Mouse (Mus musculus) neutrophil, adult 5-6 weeks (primary cell): ENCODE data around the gene Atox1. TPM values are rescaled to one million over a fixed set of nuclear protein-coding genes. Genes with fewer than 3 reads are reported as not detected.

Experiments used
- ATAC-seq: fragments of 151-379, 151-347 bp; 2 replicates; pipeline ENCODE4 v1.8.0; 2017; ENCODE audit warnings: mild to moderate bottlenecking, moderate TSS enrichment; ENCODE audit not compliant: insufficient number of reproducible peaks, poor library complexity, low FRiP score, severe bottlenecking; ENCODE audit errors: extremely low read depth
- total RNA-seq: library from RNA; stranded (forward); fragments of 200-1000 nt; gene quantifications from 2 replicates; pipeline ENCODE4 v1.2.3, GENCODE M21; 2017

Gene Atox1
- total RNA-seq, 1 experiment from 2014 or later, result 50.4 TPM

DNA sequence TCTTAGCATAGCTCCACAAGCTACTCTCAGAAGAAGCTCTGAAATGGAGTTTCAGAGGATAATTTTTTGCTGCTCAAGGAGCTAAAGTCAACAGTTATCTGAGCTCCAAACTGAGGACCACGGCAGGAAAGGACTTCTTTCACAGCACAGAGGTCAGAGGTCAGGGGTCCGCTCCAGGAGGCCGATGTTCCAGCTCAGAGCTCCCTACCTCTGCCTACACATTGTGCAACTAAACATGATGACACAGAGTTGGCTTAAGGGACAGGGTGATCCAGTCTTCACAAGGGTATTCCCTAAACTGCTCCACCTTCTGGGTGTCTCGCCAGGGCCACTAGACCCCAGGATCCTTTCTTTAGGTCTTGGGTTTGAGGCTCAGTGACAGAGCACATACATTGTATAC, 2.5 kb downstream of the Atox1 start:
- no peak for ATAC-seq

DNA sequence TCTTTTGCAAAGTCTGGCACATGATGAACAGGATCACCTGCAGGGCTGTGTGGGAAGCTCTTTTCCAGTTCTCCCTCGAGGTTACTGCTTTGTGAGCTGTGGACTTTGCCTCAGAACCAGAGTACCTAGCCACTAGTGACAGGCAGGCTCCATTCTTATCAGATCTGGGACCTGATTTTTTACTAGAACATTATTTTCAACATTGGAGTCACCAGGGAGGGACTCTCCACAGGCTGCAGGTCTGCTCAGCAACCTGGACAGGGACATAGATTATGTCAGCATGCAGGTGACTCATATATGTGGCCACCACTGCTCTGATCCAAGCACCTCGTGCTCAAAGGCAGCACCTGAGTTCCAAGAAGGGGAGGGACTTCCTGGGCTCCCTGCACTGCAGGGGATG, 5.9 kb downstream of the Atox1 start:
- ATAC-seq, result no peak

DNA sequence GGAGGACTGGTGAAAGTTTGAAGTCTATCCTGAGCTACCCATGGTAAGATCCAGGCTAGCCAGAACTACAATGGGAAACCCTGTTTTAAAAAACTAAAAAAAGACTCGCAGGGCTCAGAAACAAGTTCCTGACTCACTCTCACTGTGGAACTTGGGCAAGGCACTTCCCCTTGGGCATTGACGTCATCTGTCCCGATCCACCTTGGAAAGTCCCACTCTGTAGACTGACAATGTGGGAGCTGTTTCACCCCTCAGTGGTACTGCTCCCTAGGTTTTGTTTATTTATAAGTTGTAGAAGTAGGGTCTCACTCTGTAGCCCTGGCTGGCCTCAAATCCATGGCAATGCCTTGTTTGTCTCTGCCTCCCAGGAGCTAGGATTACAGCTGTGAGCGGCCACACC, 7.4 kb downstream of the Atox1 start:
- ATAC-seq, result no peak

DNA sequence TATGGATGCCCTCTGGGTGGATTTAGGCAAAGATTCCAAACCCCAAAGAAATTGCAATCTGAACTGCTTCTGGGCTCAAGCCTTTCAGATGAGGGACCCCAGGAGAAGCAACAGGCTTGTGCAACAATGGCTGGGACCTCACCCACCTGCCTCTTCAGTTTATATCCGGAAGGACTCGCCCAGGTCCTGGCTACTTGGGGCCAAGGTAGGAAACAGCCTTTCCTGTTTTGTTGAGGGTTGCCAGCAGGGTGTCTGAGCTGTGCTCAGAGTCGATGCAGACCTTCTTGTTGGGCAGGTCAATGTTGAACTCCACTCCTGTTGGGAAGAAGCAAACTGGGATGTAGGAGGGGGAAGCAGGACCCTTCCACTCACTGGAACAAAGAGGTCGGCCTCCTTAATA, 10.7 kb downstream of the Atox1 start:
- ATAC-seq, result no peak

DNA sequence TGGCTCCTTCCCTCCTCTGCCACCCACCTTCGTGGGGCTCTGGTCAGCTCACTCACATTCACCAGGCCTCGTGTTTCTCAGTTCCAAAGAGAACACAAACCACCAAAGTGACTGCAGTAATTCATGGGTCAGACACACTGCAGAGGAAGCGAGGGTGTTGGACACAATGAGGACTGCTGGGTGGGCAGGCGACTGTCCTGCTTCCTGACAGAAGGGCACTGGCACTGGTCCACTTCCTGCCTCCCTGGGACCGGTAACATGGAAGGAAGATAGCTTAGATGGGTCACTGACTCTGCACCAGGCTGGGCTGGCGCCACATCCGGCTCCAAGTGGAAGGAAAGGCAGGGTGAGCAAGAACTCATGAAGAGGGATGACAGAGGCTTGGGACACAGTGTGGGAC, 11.5 kb downstream of the Atox1 start:
- no peak for ATAC-seq

DNA sequence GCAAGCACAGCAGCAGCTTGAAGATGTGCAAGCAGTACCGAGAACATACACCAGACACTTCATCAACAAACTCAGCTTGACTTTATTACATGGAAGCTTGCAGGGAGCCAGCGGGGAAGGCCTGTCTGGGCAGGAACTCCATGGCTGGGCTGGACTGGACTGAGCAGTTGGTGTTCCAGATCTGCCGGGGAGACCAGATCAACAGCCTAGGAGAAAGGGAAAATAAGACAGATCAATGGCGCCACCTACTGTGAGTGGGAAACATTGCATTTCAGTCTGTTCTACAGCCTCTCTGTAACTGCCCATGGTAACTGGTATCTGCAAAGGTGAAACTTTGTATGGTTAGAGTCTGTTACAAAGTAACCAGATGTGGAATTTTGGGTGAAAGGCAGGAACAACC, 14.5 kb downstream of the Atox1 start:
- peak; percentile 72 for ATAC-seq

DNA sequence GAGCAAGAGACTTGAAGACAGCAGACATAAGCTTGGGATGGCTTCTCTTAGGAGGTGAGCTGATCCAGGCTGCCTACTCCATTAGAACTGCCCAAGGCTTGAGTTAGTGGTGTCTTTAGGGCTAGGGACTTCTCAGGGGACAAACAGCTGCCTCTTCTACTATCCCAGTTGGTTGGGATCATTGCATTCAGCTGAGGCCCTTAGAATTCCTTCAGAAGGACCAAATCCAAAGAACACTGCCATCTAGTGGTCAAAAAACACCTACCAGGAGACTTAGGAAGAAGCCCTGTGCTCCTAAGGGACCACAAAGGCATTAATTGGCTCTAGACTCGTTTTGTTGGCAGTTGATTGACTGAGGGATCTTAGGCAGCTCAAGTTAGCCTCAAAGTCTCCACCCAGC, 16.3 kb downstream of the Atox1 start:
- ATAC-seq, result no peak

DNA sequence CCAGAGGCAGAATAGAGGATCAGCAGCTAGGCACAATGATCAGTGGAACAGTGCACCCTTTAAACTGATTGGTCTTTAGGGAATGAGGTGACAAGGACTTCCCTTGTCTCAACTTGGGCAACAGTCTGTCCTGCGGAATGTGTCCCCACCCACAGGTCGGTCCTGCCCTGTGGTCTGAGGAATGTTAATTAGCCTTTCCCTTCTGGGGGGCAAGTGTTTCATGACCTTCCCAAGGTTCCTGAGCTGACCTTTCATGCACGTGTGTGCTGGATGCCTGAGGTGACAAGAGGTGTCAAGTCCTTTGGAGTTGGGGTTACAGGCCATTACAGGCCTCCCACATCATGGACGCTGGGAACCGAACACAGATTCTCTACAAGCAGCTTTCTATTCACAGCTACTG, 21.3 kb downstream of the Atox1 start:
- no peak for ATAC-seq

DNA sequence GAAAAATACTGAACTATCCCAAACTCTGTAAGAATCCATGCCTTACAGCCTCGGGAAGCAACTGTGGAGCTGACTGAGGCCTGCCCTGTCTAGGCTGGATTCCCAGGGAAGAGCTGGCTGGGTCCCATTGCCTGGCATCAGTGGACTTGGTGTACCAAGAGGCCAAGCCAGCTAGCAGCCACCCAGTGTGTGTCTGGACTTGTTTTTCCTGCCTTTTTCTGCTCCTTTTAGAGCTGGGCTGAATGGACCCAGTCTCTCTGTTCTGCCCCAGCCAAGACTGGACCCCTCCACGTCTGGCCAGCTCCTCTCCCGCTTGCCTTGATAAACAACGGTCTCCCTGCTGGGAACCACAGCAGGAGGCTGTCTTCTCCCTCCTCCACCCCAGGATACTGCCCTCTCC, 23.0 kb downstream of the Atox1 start:
- ATAC-seq, result no peak

DNA sequence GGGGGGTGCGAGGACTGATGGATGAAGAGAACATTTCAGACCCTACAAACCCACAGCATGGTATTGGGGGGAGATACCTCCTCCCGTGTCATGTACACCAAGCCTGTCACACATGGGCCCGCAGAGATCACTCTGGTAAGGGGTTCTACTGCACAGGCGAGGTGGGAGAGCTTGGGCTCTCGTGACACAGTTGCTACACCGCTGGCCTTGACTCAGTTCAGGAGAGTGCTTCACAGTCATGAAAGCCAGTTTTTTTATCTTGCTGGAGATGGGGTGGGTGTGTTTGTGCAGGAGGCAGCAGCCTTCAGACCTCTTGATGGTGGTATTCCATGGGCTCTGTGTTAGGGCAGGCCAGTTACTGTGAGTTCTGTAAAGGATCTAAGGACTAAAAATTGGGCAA, 24.9 kb downstream of the Atox1 start:
- ATAC-seq, result no peak

DNA sequence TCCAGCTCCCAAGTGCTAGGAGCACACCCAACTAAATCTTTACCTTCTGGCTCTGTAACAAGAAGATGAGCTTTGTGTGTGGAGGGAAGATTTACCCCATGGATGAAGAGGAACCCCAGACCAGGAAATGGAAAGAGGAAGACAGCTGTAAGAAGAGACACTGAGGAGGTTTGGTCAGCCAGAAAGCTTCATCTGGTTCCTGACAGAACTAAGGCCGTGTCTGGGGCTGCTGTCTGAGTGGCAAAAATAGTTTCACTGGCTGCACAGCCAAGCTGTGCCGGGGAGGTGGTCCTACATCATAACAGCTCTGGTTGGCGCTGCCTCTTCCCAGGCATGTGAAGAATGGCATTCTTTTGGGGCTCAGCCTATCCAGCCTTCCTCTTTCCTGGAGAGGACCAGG, 28.1 kb downstream of the Atox1 start:
- no peak for ATAC-seq

DNA sequence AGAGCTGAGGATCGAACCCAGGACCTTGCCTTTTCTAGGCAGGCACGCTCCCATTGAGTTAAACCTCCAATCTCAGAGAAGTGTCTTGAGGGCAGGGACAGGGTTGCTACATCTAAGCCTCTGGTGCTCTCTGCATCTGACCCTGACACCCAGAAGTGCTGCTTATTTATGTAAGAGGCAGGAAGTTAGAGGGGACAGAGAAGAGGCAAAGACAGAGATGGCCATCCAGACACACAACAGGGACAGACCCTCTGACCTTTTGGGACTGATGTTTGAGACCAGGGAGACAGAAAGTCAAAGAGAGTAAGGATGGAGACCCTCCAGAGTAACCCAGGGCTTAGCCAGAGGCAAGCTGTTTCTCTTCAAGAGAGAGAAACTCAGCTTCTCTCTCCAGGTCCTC, 31.1 kb downstream of the Atox1 start:
- ATAC-seq, result no peak

DNA sequence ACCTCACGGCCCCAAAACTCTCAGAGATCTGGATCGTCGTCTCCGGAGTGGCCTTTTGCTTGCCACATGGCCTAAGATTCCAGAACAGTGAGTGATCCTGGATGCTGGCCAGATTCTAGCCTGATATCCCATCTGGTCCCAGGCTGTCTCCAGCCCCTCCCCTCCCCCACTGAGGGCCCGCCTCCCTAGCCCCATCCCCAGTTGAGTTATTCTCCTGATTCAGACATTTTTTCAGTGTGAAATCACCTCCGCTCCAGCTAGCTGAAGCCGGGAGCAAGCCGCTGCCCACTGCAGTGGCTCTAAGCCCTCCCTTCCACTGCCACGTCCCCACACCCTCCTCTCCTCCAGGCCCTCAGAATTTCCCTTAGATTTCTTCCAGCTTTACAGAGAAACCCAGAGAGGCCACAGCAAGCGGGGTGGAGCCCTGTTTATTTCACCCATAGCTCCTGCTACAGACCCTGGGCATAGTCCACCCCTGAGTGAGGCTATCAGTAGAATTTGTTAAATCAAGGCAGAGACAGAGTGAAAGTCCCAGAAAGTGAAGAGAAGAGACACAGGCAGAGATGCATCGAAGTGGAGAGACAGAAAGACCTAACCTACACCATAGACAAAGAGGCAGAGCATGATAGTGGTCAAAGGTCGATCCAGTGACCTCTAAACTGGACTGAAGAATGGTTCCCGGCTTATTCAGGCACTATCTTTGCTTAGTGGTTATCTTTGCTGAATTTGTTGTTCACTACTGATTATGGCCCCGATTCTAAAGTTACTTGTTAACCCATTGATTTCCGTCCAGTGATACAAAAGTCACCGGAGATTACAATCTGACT, 32.6 kb downstream of the Atox1 start:
- no peak for ATAC-seq

DNA sequence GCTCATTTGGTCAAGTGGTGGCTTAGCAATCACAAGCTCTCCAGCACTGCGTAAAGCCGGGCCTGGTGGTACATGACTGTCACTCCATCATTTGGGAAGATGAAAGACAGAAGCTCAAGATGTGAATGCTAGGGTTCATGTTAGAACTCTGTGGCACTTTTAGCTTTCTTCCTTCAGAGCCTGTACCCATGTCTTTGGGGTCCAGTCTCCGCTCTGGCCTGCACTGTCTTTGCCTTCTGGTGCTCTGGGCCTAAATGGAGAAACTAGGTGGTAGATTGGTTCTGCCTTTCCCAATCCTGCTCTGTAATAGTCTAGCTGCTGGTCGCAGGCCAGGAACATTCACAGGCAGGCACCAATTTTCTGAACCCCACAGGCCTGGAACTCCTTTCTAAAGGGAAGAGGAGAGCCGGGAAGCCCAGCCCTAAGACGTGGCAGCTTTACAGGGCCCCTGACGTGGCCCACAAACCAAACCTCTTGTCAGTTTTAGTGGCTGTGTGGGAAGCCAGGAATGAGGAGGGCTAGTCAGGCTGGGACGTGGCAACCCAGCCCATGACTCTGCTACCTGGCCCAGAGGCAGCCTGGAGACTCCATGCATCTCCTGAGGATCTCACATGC, 36.2 kb downstream of the Atox1 start:
- ATAC-seq, result no peak

DNA sequence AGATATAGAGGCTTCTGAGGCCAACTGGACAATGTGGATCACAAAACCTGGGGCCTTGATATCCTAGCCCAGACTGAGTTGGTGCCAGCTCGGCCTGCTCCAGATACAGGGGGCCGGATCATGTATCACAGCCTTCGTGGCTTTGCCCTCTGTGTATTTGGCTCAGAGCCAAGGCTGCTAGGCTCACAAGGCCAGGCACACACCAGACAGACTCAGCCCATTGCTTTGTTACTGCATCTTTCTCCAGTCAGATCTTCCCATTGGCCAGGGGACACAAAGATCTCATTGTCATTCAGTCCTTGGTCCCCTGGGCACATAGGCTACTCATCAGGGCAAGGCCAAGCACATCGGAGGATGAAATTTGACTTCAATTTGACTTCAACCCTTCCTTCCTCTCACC, 37.3 kb downstream of the Atox1 start:
- no peak for ATAC-seq

DNA sequence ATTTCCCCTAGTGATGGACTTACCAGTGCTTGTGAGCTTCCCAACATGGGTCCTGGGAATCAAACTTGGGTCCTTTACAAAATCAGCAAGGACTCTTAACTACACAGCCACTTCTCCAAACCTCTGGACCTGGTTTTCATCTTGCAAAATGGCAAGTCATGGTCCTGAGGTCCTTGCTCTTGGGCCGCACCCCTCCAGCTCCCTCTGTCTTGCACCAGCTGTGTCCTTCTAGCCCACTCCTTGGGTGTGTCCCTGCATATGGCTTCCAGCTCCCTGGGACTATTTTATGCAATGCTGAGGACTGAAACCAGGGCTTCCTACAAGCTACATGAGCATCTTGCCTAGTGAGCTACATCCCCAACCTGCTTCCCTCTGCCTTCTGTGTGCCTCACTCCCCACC, 38.1 kb downstream of the Atox1 start, which contains the start of gene Sparc:
Gene Sparc, minus strand, starts transcription at position 206 of the 400 bp plus-strand sequence.
- no peak for ATAC-seq

DNA sequence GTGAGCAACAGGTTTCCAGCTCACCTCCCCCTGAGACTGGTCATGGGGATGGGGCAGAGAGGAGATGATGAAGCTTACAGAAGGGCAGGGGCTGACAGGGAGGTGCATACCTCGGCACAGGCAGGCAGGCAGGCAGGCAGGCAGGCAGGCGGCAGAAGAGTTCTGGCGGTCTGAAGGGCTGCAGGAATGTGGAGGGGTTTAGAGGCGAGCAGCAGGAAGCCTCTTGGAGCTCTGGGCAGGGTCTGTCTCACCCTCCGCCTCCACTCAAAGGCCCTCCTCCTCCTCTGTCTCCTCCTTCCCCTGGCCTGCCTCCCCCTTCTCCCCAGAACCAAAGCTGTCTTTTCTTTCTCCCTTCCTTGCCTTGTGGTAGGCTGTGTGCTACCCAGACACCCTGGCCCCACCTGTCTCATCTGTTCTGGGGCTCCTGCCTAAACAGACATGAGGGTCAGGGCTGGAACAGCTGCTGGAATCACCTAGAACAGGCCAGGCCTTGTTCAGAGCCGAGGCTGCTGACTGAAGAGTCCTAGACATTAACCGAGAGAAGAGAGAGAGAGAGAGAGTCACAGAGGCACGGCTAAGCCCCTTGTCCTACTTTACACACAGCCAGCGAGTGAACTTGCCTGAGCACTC, 41.2 kb downstream of the Atox1 start:
- ATAC-seq, result no peak

DNA sequence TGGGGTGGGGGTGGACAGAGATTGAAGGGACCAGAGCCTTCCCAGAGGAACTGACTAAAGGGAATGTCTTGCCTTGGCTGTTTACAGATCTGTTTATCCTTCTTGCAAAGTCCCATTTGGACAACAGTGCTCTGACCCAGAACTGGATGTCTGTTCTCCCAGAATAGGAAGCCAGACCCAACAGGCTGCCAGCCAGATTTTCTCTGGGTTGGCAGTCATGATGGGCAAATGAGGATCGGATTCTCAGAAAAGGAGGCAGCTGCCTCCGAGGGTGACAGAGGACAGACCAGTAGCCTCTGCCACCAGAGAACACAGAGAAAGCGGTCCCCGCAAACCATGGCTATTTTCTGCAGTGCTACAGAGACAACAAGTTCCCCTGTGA, 41.8 kb downstream of the Atox1 start:
- no peak for ATAC-seq

DNA sequence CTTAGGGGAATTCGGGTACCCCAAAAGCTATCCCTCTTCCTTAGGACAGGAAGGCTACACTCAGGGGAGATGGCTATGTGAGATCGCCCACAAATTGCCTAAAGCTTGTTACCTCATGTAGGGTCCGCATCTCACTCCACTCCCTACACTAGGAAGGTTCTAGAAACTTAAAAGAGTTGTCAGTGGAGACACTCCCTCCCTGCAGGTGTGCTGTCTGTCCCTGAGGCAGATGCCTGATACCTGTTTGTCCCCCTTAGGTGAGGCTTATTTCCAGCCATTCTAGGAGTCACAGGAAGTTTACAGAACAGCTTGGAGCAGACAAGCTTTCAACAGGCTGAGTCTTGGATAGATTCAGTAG, 42.4 kb downstream of the Atox1 start:
- no peak for ATAC-seq

DNA sequence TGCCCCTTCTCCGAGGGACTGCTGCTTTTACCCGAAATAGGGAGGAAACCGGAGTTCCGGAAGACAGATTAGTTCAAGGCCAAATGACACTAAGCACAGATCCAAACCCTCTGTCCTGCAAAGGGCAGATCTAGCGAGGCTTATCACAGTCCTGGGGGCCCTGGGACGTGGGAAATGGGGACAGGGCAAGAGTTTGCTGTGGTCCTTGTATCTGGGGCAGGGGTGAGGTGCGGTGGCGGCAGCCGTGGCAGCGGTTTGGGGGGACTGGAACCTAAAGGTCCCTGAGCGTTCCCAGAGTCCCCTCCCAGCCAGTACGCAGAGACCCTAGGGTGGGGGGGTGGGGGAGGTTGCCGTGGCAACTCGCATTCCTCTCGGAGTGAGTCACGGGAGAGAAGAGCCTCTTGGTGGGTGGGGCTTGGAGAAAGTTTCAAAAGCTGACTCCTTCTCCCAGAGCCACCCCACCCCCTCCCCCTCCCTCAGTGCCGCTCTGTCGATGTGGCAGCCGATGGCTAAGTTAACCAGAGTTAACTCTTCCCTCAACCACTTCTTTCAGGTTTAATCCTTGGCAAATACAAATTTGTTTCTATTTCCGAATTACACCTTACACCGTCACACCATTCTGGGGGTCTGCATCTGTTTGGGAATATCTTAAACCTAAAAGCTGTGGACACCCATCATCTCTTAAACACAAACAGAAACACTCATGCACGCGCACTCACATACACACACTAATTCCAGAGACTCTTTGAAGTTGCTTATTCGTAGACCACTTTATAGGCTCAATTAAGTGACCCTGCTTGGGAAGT, 42.9 kb downstream of the Atox1 start:
- no peak for ATAC-seq
